In the genomic region with DNA sequence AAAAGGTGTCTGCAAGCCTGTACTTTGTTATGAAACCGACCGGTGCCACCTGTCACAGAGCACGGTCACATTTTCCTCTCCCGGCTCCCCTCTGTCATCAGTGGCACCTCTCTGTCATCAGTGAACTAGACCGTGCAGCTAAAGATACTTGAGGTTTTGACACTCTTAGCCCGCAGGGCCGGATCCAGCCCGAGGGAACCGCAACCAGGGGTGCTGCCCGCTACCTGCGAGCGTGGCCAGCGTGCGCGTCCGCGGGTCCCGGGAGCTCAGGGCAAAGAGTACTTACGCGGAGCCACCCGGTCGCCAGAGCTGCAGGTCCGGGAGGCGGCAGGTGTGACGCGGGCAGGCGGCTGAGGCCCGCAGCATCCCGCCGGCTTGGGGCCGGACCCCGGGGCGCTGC, we compare ENCODE assay signal across 8 mouse cellular contexts. TPM values are rescaled to one million over a fixed set of nuclear protein-coding genes. Genes with fewer than 3 reads are reported as not detected.
A peak's percentile ranks its signal among the peaks of the same experiment; 100 is the strongest.
DNase-seq lines count a peak whose midpoint lies in the region; ATAC-seq and TF ChIP-seq lines count a peak whose summit lies in the region.

No protein-coding gene starts in this region.

- H3K9me3 ChIP-seq in embryonic facial prominence, embryonic 13.5 days: no peaks in the 10 kb centered on the region
- H3K9me3 ChIP-seq in hindbrain, embryonic 12.5 days (replicated peaks): no peaks in the 10 kb centered on the region

- DNase-seq in gastrocnemius, adult 2 months: peak; percentile 25
- DNase-seq in gastrocnemius, postnatal 14 days: no peak
- peak; percentile 32 for DNase-seq in Muller cell, postnatal 12 days (ENCODE audit: inconsistent ontology term)
- DNase-seq in left cerebral cortex, postnatal 4 days: peak; percentile 24
- DNase-seq in naive thymus-derived CD4-positive, alpha-beta T cell, adult 2 months (ENCODE audit: low read depth): peak; percentile 74
- DNase-seq in thymus, postnatal 14 days: peak; percentile 52

- no peak for ATAC-seq in embryonic facial prominence, embryonic 13.5 days (ENCODE audit: insufficient number of reproducible peaks, insufficient read depth, low FRiP score, low TSS enrichment, low read depth)
- ATAC-seq in hindbrain, embryonic 12.5 days (ENCODE audit: low FRiP score): peak; percentile 17; the same call in 1 of the 2 replicates

- intact Hi-C loops in gastrocnemius, adult 2 months (cut with DNase I): loop anchor here (10.0 kb wide), 1 partner anchor 437 kb away; the partner anchor contains the start of gene Sbno1
- intact Hi-C loops in gastrocnemius, postnatal 14 days (cut with DNase I; ENCODE audit: low total_unique reads): loop anchor here (10.0 kb wide), 1 partner anchor 267 kb away; no protein-coding TSS in a partner anchor
- intact Hi-C loops in left cerebral cortex, postnatal 4 days (cut with DNase I): no loop called here

- 2% methylated on average over 24 of the region's 33 CpGs for WGBS in embryonic facial prominence, embryonic 13.5 days
- under 1% methylated on average over 32 of the region's 33 CpGs for WGBS in hindbrain, embryonic 12.5 days

- H3K4me2 ChIP-seq in embryonic facial prominence, embryonic 13.5 days: peak overlapping the region; percentile 97
- peak overlapping the region; percentile 97 for H3K4me2 ChIP-seq in hindbrain, embryonic 12.5 days (replicated peaks)

- peaks cover 15% of the 10 kb centered on the region for H3K4me1 ChIP-seq in embryonic facial prominence, embryonic 13.5 days
- H3K4me1 ChIP-seq in hindbrain, embryonic 12.5 days: peaks cover 34% of the 10 kb centered on the region

- no peaks in the 10 kb centered on the region for H3K36me3 ChIP-seq in embryonic facial prominence, embryonic 13.5 days
- H3K36me3 ChIP-seq in hindbrain, embryonic 12.5 days: 0 out of 2 replicates have a peak, but pooled peaks cover 3% of the 10 kb centered on the region

- H3K9ac ChIP-seq in embryonic facial prominence, embryonic 13.5 days: peak overlapping the region; percentile 77
- H3K9ac ChIP-seq in hindbrain, embryonic 12.5 days: peak overlapping the region; percentile 94

- peaks cover 27% of the 10 kb centered on the region for H3K27me3 ChIP-seq in embryonic facial prominence, embryonic 13.5 days
- H3K27me3 ChIP-seq in hindbrain, embryonic 12.5 days: peaks cover 19% of the 10 kb centered on the region

- peak overlapping the region; percentile 95 for H3K4me3 ChIP-seq in gastrocnemius, adult 2 months
- H3K4me3 ChIP-seq in embryonic facial prominence, embryonic 13.5 days: peak overlapping the region; percentile 97
- peak overlapping the region; percentile 97 for H3K4me3 ChIP-seq in hindbrain, embryonic 12.5 days

- no peak for TF ChIP-seq CTCF in gastrocnemius, adult 2 months (IDR thresholded peaks at IDR 0.05)

- no peak overlapping the region for H3K27ac ChIP-seq in gastrocnemius, adult 2 months
- no peak overlapping the region for H3K27ac ChIP-seq in embryonic facial prominence, embryonic 13.5 days
- H3K27ac ChIP-seq in hindbrain, embryonic 12.5 days: peak overlapping the region; percentile 97

RNA-seq across cellular contexts. Expression of gene Ccdc92, which starts 0.8 kb away (rescaled TPM):
- under 1 TPM; 0.45 to 0.64 TPM for total RNA-seq in gastrocnemius, adult 2 months (2021)
- under 1 TPM; 0.24 to 0.80 TPM for total RNA-seq in gastrocnemius, postnatal 14 days (2021)
- 7.1 and 8.7 TPM in 2 replicates for polyA plus RNA-seq in embryonic facial prominence, embryonic 13.5 days (2015; fragmentation: Nextera tagmentation; extraction: Ambion mirVana)
- polyA plus RNA-seq in hindbrain, embryonic 12.5 days (2016; fragmentation: Nextera tagmentation; extraction: Ambion mirVana): 26.1 and 27.9 TPM in 2 replicates
- 10 to 100 TPM; 35.0 to 36.1 TPM for total RNA-seq in left cerebral cortex, postnatal 4 days (2021)

RNA-seq across cellular contexts. Expression of gene Zfp664, which starts 1.0 kb away (rescaled TPM):
- 10 to 100 TPM; 17.0 to 21.8 TPM for total RNA-seq in gastrocnemius, adult 2 months (2021)
- total RNA-seq in gastrocnemius, postnatal 14 days (2021): 10 to 100 TPM; 19.6 to 20.8 TPM
- 107 and 113 TPM in 2 replicates for polyA plus RNA-seq in embryonic facial prominence, embryonic 13.5 days (2015; fragmentation: Nextera tagmentation; extraction: Ambion mirVana)
- 145 and 152 TPM in 2 replicates for polyA plus RNA-seq in hindbrain, embryonic 12.5 days (2016; fragmentation: Nextera tagmentation; extraction: Ambion mirVana)
- total RNA-seq in left cerebral cortex, postnatal 4 days (2021): 10 to 100 TPM; 49.3 to 53.4 TPM

Comparison
In these comparisons a context has a peak if more than half of its experiments do, and no peak if none do; other contexts are left out.
1. RNA of gene Ccdc92, which starts 0.8 kb away (total RNA-seq): 35.0 to 36.1 TPM in left cerebral cortex, postnatal 4 days; 0.24 to 0.80 TPM in gastrocnemius, postnatal 14 days and 0.45 to 0.64 TPM in gastrocnemius, adult 2 months; every median in the first group is over 10 times any median in the second.
2. Peak in every context shown above with its lines, with median percentiles within 50 percentile points of each other: H3K4me3 ChIP-seq.